Mouse (Mus musculus) brain, embryonic 14.5 days (tissue): ENCODE results near the gene Hsdl2. TPM values are rescaled to one million over a fixed set of nuclear protein-coding genes. Genes with fewer than 3 reads are reported as not detected.

Experiments used
- DNase-seq: peaks from one replicate; pipeline ENCODE4 v3.0.0-alpha.2; 2011; ENCODE audit warnings: low read depth
- CTCF ChIP-seq: fragments of 200-500 bp; IDR thresholded peaks from 2 replicates; pipeline ENCODE4 v1.5.1; 2012; ENCODE audit warnings: inconsistent platforms, mild to moderate bottlenecking, moderate library complexity, borderline replicate concordance; ENCODE audit not compliant: insufficient read depth, insufficient read length; ENCODE audit errors: extremely low read depth
- POLR2A ChIP-seq: fragments of 200-500 bp; IDR thresholded peaks from 2 replicates; pipeline ENCODE4 v1.6.1; 2012; ENCODE audit warnings: mild to moderate bottlenecking, inconsistent platforms, borderline replicate concordance; ENCODE audit not compliant: poor library complexity, insufficient read depth, insufficient read length, severe bottlenecking; ENCODE audit errors: extremely low read depth
- polyA plus RNA-seq: library from polyadenylated mRNA; depleted of rRNA; stranded (reverse); fragments of >200 nt; gene quantifications from 2 replicates; pipeline ENCODE4 v1.2.3, GENCODE M21; 2012

Hsdl2 gene
- polyA plus RNA-seq, 1 experiment: 22.6 TPM

- TF ChIP-seq CTCF (no peak), POLR2A (no peak)
- no peak for DNase-seq
Measured at GRCm38 (mm10) chr4:59634532-59634931, 53.2 kb downstream of the Hsdl2 start.

GRCm38 (mm10) chr4:59639163-59639562 lies 57.8 kb downstream of the Hsdl2 start:
- TF ChIP-seq POLR2A (no peak), CTCF (no peak)

GRCm38 (mm10) chr4:59640720-59641119 lies 59.4 kb downstream of the Hsdl2 start:
- DNase-seq: no peak
- TF ChIP-seq POLR2A: no peak
- TF ChIP-seq CTCF: no peak

More at GRCm38 (mm10) chr4:59639163-59639562, 57.8 kb downstream of the Hsdl2 start:
- no peak for DNase-seq

- no peak for TF ChIP-seq POLR2A
- no peak for TF ChIP-seq CTCF
- DNase-seq: no peak
Measured at GRCm38 (mm10) chr4:59642039-59642438, 60.7 kb downstream of the Hsdl2 start.

- DNase-seq: no peak
- TF ChIP-seq CTCF (no peak), POLR2A (no peak)
Measured at GRCm38 (mm10) chr4:59642657-59643056, 61.3 kb downstream of the Hsdl2 start.

GRCm38 (mm10) chr4:59644431-59644830 lies 63.1 kb downstream of the Hsdl2 start:
- TF ChIP-seq CTCF: no peak
- TF ChIP-seq POLR2A: no peak
- DNase-seq: no peak

- TF ChIP-seq POLR2A (no peak), CTCF (no peak)
- DNase-seq: peak; percentile 81
Measured at GRCm38 (mm10) chr4:59644992-59645391, 63.6 kb downstream of the Hsdl2 start.

GRCm38 (mm10) chr4:59645610-59646009 lies 64.2 kb downstream of the Hsdl2 start:
- TF ChIP-seq POLR2A (no peak), CTCF (no peak)
- DNase-seq: no peak

- DNase-seq: no peak
- TF ChIP-seq CTCF: no peak
- TF ChIP-seq POLR2A: no peak
Measured at GRCm38 (mm10) chr4:59646020-59646696, 64.8 kb downstream of the Hsdl2 start.

- no peak for DNase-seq
- TF ChIP-seq CTCF (no peak), POLR2A (no peak)
Measured at GRCm38 (mm10) chr4:59649119-59649518, 67.8 kb downstream of the Hsdl2 start.

GRCm38 (mm10) chr4:59652166-59652681 lies 70.9 kb downstream of the Hsdl2 start:
- TF ChIP-seq POLR2A: no peak
- TF ChIP-seq CTCF: no peak
- DNase-seq: no peak

GRCm38 (mm10) chr4:59656061-59656642 lies 74.8 kb downstream of the Hsdl2 start:
- TF ChIP-seq CTCF (no peak), POLR2A (no peak)
- DNase-seq: no peak

- TF ChIP-seq CTCF: no peak
- no peak for TF ChIP-seq POLR2A
- no peak for DNase-seq
Measured at GRCm38 (mm10) chr4:59662163-59662562, 80.8 kb downstream of the Hsdl2 start.

GRCm38 (mm10) chr4:59663451-59663850 lies 82.1 kb downstream of the Hsdl2 start:
- no peak for TF ChIP-seq POLR2A
- no peak for TF ChIP-seq CTCF
- DNase-seq: no peak
